Mouse (Mus musculus) hindlimb bud, embryonic 11.5 days (tissue): ENCODE results near the gene Sctr.

ENCODE experiments used
- DNase-seq: peaks from one replicate; pipeline ENCODE4 v3.0.0-alpha.2; 2012; ENCODE audit warnings: low read depth, low spot score; ENCODE audit errors: extremely low spot score

The Sctr gene

DNA sequence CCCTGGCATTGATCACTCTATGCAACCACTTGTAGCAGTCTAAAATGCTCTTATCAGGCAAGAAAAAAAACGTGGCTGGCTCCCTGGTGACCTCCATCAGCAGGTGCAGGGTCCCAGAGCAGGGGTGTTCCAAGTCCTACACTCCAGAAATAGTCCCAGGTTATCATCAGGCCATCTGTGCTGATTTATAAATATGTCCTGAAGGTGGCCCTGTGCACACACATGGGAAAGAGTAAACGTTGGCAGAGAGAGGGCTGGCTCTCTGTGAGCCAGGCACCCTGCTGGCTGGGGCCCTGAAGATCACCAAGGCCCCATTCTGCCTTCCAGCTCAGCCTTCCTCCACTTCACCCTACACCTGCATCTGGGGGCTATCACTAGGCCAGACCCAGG, 18.4 kb downstream of the Sctr start:
- DNase-seq: no peak

DNA sequence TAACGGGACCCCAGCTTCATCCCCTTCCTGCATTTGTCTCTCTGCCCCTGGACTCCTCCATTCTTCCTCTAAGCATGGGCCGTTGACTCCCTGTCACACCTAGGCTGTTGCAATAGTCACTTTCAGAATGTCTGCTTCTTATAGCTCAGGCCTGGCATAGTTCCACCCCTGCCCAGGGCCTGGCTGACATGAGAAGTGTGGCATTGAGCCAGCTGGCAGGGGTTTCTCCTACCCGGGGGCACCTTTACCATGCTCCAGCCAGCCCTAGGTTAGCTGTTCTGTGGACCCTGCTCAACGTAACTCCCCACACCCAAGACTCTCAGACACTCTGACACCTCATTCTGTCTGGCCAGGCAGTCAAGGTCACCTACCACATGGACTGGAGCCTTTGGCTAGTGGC, 21.0 kb downstream of the Sctr start:
- no peak for DNase-seq

DNA sequence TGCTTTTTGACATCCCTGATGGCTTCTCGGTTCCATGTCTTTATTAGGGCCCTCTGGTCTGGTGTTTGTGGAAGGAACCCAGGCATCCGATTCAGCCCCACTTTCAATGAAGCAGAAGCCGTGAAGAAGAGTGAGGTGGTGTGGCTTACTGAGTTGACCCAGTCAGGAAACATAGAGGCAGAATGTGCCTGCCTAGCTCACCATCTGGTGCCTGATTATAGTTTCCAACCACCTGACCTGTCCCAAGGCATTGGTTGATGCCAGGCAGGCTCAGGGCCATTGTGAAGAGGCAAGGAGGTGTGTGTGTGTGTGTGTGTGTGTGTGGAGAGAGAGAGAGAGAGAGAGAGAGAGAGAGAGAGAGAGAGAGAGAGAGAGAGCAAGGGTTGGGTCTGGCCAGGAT, 23.8 kb downstream of the Sctr start:
- DNase-seq: no peak

DNA sequence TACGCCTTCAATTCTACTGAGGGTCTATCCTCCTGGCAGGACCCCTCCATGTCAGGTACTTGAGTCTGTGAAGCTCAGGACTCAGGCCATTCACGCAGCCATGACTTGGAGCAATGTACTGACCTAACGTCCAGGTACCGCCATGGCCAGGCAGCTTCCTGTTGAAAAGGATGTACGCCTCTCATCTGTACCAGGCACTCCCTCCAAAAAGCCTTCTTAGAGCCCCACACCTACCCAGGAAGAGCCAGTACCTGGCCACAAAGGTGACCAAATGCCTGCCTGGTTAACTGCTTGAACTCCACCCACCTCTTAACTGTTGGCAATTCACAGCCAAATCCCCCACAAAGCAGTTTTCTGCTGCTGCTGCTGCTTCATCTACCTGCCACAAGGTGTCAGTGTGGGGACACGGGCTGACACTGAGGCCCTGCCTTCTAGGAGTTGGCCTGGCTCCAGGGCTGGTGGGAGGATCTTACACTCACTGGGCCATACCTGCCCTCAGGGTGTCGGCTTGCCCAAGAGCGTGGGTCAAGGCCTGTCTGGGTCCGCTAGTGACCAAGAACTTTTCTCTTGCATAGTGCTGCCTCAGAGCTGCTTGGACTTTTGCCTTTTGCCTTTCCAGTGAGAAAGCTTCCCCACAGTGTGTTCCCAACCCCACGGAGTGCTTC, 26.2 kb downstream of the Sctr start:
- peak; percentile 52 for DNase-seq

DNA sequence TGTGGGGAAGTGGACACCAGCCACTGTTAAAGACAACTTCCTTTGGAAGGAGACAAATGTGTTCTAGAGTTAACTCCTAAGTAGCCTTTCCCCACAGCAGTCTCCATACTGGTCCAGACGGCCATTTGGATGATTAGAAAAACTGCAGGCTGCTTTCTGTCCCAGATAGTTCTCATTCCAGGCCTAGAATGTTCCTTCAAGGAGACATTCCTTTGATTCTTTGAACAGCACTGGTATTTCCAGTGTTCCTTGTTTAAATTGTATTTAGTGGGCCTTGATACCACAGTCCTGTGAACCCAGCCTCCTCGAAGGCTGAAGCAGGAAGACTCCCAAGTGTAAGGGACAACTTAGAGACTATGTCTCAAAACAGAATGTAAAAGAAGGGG, 26.8 kb downstream of the Sctr start:
- DNase-seq: no peak

DNA sequence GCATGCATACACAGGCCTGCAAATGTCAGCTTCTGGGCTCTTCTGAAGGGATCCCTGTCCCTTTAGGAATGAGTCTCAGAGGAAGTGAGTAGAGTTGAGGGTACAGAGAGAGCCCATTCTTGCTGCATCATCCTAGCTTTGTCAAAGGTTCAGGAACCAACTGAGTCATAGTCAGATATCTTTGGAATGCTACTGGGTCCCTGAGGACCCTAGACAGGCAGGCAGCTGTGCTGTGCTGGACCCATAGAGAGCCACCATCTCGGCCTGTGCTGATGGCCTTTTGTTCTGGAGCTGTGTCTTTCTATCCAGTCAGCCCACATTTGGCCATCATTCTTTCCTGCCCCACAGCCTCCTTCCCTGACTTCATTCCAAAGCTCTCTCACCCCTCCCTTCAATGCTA, 28.1 kb downstream of the Sctr start:
- DNase-seq: no peak

DNA sequence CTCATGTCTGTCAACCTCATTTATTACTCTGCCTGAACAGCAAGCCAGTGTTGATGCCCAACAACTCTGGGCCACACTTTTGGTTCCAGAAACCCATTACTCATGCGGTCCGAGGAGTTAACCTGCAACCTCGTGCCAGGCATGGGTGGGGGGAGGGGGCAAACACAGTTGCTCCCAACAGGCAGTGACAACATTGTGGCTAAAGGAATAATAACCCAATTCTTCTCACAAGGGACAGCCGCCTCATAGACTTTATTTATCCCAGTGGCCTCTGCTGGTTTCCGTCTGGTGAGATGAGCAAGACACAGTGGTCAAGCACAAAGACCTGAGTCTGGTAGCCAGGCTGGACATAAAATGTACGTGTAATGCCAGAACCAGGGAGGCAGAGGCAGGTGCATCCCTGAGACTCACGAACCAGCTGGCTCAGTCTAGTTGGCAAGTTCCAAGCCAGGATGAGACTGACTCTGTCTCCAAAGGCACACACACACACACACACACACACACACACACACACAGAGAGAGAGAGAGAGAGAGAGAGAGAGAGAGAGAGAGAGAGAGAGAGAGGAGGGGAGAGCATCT, 28.9 kb downstream of the Sctr start:
- DNase-seq: no peak

DNA sequence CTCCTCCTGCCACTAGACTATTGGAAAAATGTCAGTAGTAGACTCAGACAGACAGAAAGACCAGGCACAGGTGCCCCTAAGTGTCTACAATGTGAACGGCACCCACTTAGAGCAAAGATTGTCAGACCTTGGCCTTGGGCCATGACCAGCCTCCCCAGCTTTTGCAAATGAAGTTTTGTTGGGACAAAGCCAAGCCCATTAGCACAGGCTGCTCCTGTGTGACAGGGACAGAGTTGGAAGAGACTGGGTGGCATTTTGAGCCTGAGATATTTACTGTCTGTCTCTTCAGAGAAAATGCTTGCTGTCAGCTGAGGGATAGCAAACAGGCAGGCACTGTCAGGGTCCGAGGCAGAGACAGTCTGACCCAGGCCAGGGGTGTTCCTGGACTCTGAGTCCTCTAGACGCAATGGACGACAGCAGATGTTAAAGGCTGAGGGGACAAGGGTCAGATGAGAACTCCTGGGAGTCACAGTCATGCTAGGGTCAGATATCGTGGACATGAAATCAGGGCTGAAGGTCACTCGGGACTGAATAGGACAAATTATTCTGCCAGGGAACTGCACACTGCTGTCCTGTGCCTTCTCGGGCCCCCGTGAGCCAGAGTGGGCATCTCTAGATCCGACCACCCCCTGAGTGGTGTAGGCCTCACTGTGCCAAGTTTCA, 30.5 kb downstream of the Sctr start:
- no peak for DNase-seq

DNA sequence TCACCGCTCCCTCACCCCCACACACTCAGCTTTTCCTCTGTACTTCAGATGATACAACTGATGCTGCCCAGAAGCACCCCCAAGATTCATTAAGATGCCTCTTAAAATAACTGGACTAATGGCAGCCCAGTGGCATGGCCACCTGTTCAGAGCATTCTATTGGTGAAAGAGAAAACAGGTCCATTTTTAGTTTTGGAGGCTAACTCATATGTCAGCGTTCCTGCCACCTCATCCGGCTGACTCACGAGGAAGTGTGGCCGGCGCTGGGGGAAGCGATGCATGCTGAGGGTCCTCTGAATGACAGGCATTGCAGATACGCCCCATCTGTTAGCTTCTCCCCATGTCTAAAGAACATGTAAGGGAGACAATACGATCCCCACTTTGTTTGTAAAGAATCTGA, 31.9 kb downstream of the Sctr start:
- DNase-seq: no peak

DNA sequence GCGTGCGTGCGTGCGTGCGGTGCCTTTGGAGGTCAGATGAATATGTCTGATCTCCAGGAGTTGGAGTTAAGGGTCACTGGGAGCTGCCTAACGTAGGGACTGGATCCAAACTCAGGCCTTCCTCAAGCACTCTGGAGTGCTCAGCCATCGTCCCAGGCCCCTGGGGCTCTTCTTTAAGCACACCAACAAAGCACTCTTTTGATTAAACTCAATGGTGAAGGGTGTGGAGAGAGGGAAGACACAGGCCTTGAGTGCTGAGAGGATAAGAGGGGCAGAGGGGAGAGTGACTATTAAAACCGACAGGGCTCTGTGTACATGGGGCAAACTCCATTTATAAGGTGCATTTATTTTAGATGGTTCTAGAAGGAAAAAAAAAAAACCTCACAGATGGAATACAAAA, 35.7 kb downstream of the Sctr start:
- no peak for DNase-seq

DNA sequence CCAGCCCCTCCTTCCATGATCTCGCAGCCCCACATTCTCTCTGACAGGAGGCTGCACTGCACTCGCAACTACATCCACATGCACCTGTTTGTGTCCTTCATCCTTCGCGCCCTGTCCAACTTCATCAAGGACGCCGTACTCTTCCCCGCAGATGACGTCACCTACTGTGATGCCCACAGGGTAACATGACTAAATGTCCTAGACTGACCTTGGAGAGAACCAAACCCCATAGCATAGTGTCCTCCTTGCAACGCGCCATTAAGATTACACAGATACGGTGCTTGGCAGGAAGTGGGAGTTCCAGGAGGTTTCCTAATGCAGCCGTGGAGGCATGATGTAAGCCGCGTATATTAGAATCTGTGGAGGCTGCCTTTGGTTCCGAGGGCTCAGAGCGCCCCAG, 37.9 kb downstream of the Sctr start:
- DNase-seq: no peak

DNA sequence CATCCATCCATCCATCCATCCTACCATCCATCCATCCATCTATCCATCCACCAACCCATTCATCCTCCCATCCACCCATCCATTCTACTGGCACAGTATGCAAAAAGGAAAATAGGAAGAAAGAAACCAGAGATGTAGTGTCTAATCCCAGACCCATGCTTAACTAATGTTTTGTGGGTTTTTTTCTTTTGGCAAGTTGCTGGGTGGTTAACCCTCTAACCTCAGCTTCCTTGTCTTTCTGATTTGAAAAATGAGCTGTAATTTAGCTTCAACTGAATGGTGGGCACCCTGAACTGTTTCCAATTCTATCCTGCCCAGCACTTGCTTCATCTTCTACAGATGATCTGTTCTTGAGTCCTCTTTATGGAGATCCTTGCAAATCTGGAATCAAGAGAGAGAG, 40.6 kb downstream of the Sctr start:
- no peak for DNase-seq

DNA sequence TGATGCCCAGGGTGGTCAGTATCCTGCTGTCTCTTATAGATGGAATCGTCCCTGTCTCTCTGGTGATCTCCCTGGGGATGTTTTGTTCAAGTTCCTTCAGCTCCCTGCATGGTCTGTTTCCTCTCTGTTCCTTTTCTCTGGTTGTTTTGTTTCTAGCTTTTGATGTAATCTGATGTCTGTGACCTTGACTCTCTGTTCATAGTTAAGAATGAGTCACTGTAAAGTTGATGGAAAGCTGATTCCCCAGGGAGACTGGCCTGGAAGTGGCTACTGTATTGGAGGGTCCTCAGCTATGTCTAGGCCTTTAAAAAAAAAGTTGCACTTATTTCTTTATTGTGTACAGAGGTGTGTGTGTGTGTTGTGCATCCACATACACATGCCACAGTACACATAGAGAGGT, 44.4 kb downstream of the Sctr start:
- DNase-seq: no peak

DNA sequence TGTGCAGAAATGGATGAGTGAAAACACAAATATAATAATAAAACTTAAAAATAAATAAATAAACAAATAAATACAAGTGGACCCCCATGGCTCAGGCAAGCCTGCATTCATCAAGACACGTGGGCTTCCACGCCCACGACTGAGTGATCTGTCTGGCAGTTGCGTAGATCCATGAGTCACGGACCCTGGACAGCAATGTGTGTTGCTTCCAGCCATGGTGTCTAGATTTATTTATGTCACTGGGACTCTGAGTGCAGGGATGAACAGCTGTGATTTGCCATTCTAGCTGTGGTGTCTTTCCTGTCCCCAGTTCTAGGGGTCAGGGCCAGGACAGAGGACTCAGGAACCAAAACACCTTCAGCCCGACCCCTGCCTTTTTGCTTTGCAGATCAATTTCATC, 48.3 kb downstream of the Sctr start:
- no peak for DNase-seq

DNA sequence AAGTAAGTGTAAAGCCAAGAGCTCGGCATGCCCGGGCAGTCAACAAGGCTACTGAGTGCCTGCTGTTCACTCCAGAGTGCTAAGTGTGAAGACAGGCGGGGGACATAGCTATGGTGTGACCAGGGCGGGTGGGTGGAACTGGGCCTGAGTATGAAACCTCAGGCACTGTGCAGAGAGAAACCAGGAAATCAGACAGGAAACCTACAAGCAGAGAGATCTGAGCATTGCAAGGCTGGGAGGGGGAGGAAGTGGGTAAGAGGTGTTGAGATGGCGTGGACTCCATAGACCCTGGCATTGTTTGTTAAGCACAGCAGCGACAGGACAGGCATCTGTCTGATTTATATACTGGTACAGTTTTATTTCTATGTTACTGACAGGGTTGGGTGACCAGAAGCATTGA, 48.8 kb downstream of the Sctr start:
- DNase-seq: no peak

DNA sequence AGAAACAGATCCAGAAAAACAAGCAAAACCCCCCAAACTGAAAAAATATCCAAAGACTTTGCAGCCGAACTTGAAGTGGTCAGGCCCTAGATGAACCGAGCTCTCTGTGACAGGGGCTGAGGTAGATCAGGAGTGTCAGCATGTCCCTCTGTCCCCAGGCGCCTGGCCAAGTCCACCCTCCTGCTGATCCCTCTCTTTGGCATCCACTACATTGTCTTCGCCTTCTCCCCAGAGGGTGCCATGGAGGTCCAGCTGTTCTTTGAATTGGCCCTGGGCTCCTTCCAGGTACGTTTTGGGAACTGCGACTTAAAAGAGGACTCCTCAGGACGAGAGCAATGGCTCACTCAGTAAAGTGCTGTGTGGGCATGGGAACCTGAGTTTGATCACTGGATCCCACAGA, 49.5 kb downstream of the Sctr start:
- no peak for DNase-seq

DNA sequence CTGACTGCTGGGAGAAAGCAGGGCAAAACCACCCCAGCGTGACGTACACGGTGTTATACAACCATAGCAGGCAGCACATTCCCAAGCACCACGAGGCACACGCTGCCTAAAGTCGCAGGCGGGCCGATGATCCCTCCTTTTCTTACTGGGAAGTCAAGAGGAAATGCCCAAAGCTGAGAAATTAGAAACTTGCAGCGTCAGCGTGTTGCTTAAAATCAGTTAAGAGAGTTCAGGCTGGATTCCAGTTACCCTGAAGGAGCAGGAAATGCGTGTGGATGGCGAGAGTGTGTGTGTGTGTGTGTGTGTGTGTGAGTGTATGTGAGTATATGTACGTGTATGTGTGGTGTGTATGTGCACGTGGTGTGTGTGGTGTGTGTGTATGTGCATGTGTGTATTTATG, 50.4 kb downstream of the Sctr start:
- DNase-seq: no peak

DNA sequence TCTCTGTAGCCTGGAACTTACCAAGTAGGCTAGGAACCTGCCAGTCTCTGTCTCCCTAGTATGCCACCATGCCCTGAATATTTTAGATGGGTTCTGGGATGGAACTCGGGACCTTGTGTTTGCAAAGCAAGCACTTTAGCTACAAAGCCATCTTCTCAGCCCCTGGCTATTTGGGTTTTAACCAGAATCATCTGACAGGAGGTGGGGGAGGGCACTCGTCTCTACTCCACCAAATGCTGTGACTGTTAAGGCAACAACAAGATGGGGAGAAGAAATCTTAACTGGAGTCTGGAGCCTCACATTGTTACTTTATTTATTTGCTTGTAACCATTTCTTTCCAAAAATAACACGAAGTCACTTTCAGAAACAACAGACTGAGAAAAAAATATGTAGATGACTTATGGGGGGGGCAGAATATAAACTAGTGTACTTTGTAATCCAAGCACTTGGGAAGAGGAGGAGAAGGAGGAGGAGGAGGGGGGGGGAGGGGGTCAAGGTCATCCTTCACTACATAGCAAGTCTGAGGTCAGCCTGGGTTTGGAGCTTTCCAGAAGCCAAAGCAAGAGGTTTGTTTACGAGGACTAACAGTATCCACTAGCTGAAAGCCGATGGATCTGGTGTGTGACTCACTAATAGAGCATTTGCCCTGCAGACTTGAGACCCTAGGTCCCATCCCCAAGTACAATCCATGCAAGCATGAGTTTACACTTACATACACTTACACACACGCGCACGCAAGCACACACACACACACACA, 51.2 kb downstream of the Sctr start:
- DNase-seq: no peak

DNA sequence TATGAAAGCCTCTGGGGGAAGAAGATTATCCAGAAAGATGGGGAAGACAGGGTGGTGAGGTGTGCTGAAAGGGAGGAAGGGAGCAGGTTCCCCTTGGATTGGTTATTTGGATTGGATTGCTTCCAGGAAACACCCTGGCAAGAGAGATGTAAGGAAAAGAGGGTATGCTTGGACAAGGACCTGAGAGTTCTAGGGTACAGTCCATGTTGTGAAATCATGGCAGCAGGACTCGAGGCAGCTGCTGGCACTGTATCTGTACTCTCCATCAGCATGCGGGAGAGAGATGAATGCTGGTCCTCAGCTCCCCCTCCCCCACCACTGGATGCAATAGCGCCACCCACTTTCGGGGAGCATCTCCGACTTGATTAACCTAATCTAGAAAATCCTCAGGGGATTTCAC, 54.0 kb downstream of the Sctr start:
- no peak for DNase-seq

DNA sequence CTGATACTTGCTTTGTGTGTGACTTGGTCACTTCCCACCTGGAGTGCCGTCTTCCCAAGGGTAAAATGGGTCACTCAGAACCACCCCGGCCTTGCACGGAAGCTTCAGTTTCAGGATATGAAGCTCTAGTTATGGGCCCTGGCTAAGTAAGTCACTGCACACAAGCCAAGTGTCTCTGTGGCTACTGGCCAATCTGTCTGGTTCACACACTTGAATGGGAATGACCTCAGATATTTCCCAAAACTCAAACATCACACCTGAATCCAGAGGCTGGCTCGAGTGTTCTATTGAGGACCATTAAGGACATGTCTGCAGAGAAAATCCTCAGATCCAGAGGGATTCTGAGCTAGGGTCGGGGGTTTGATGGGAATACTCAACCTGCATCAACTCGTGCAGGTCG, 55.5 kb downstream of the Sctr start:
- DNase-seq: no peak

DNA sequence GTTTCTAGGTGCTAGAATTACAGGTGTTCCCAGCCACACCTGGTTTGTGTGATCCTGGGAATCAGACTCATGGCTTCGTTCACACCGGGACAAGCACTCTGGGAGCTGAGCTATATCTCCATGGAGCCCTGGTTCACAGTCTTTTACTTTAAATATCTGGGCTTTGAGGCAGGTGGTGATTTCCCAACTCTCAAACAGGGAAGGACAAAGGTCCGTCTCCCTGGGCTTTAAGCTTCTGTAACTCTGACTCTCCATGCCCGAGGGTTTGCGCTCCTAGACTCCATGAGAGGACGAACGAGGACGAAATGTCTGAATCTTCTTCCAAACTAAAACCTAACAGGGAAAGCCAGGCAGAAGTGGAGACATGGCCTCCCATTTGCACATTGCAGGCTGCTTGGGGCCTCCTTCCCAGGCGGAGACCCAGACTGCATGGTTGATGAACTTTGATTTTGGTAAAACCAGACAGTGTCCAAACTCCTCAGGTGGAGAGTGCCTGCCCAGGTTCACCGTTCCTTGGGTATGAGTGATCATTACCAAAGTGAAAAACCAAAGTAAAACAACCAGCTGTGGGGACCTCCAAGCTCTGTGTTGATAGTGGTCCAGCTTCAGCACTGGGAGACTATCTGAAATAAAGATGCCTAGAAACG, 57.5 kb downstream of the Sctr start:
- no peak for DNase-seq

DNA sequence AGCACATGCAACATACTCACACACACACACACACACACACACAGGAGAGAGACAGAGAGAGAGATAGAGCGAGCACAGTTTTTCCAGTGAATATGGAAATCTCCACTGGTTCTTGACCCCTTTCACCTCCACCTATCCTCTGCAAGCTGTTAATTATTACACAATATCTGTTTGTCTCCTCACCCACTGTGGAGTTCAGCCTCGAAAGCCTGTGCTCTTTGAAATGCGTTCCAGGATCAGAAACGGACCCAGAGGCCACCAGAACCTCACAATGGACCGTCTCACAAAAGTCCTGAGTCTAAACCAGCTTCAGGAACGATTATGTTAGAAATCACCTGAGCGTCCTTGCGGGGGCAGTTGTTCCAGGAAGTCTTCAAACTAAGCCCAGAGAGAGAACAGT, 59.5 kb downstream of the Sctr start:
- DNase-seq: no peak
